Mouse (Mus musculus): ENCODE results near the gene Cers6. TPM values are rescaled to one million over a fixed set of nuclear protein-coding genes. Genes with fewer than 3 reads are reported as not detected.

The Cers6 gene
- polyA plus RNA-seq (2012; rRNA removed) = 17.8 and 21.1 TPM in 2 replicates

- DNase-seq (ENCODE audit: low read depth) = peak; percentile 20
Measured at GRCm38 (mm10) chr2:68860904-68861685, at the start of gene Cers6. Cers6 (plus strand) TSS chr2:68861441.

- no peak for DNase-seq (ENCODE audit: low read depth)
Measured at GRCm38 (mm10) chr2:68814409-68814808, 46.8 kb upstream of the Cers6 start.

GRCm38 (mm10) chr2:68819040-68819439 is 42.2 kb upstream of the Cers6 start:
- no peak for DNase-seq (ENCODE audit: low read depth)

GRCm38 (mm10) chr2:68822152-68822887 is 38.9 kb upstream of the Cers6 start:
- DNase-seq (ENCODE audit: low read depth) = no peak

- DNase-seq (ENCODE audit: low read depth) = no peak
Measured at GRCm38 (mm10) chr2:68825326-68826020, 35.8 kb upstream of the Cers6 start.

- DNase-seq (ENCODE audit: low read depth) = no peak
Measured at GRCm38 (mm10) chr2:68843330-68843729, 17.9 kb upstream of the Cers6 start.

GRCm38 (mm10) chr2:68844530-68844929 is 16.7 kb upstream of the Cers6 start:
- DNase-seq (ENCODE audit: low read depth) = no peak

GRCm38 (mm10) chr2:68845002-68845740 is 16.1 kb upstream of the Cers6 start:
- DNase-seq (ENCODE audit: low read depth) = peak; percentile 17

GRCm38 (mm10) chr2:68860391-68860790 is 850 bp upstream of the Cers6 start:
- no peak for DNase-seq (ENCODE audit: low read depth)

- no peak for DNase-seq (ENCODE audit: low read depth)
Measured at GRCm38 (mm10) chr2:68861721-68862463, 651 bp downstream of the Cers6 start.

GRCm38 (mm10) chr2:68862464-68863266 is 1.4 kb downstream of the Cers6 start:
- no peak for DNase-seq (ENCODE audit: low read depth)

GRCm38 (mm10) chr2:68863561-68863960 is 2.3 kb downstream of the Cers6 start:
- no peak for DNase-seq (ENCODE audit: low read depth)

- no peak for DNase-seq (ENCODE audit: low read depth)
Measured at GRCm38 (mm10) chr2:68864366-68864765, 3.1 kb downstream of the Cers6 start.

GRCm38 (mm10) chr2:68867148-68867547 is 5.9 kb downstream of the Cers6 start:
- DNase-seq (ENCODE audit: low read depth) = no peak

- no peak for DNase-seq (ENCODE audit: low read depth)
Measured at GRCm38 (mm10) chr2:68870999-68871780, 9.9 kb downstream of the Cers6 start.

GRCm38 (mm10) chr2:68873086-68873485 is 11.8 kb downstream of the Cers6 start:
- no peak for DNase-seq (ENCODE audit: low read depth)

GRCm38 (mm10) chr2:68873653-68874441 is 12.6 kb downstream of the Cers6 start:
- peak; percentile 67 for DNase-seq (ENCODE audit: low read depth)

- no peak for DNase-seq (ENCODE audit: low read depth)
Measured at GRCm38 (mm10) chr2:68874575-68874974, 13.3 kb downstream of the Cers6 start.

Measured in gonadal fat pad, adult 2 months (tissue).